Mouse (Mus musculus) right cerebral cortex, postnatal 10 days (tissue): ENCODE measurements around the gene Tnrc6c.

Experiments used
- DNase-seq, 2 experiments: peaks; one replicate each; pipeline ENCODE4 v3.0.0; 2021; ENCODE audit warnings: low spot score in 2 of 2

The Tnrc6c gene

GRCm38 (mm10) chr11:117729341-117729740 lies 75.3 kb downstream of the Tnrc6c start:
- DNase-seq, result no peak

GRCm38 (mm10) chr11:117729798-117730489 lies 75.9 kb downstream of the Tnrc6c start:
- DNase-seq, result no peak

GRCm38 (mm10) chr11:117730490-117730838 lies 76.4 kb downstream of the Tnrc6c start:
- DNase-seq, result no peak

DNA sequence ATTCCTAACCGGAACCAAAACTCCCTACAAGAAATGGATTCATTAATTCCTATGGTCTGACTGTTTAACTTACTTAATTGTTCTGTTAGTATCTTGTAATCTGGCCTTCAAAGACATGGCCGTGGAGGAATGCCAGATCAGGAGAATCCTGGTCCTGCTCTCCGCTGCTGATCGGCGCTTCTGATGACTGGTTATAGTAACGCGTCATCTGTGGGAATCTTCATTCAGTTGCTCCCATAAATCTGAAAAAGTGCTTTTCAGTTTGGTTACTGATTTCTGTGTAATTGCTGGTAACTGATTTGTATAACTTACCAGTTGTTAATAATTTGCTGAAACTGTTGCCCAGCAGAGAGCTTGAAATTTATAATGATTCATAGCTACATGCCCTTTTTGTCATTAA lies 77.4 kb downstream of the Tnrc6c start:
- no peak for DNase-seq

DNA sequence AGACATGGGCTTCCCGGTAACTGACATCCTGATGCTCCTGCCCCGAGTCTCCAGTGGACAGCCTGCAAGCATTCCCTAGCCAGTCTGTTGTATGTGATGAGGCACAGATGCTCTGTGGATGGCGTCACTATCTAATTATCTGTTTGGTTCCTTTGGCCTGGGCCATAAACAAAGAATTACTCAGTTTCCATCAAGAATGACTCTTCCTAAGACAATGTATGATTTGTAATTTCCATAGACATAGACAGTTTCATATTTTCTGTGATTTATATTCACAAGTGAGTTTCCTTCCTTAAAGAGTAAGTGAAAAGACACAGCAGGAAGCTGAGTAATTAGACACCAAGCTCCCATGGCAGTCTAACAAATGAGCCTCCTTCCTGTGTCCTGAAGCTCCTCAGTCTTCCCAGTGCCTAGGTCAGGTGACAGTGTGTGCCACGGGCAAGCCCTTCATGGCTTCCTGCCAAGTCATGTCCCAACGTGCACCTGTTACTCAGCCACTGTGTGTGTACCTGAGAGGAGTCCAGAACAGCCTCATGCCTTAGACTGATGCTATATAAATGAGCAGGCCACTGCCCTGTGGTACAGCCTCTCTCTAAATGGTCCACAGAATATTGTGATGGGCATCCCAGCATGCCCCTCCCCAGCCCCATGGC lies 82.1 kb downstream of the Tnrc6c start:
- DNase-seq, result no peak

GRCm38 (mm10) chr11:117738123-117738522 lies 84.0 kb downstream of the Tnrc6c start:
- no peak for DNase-seq

DNA sequence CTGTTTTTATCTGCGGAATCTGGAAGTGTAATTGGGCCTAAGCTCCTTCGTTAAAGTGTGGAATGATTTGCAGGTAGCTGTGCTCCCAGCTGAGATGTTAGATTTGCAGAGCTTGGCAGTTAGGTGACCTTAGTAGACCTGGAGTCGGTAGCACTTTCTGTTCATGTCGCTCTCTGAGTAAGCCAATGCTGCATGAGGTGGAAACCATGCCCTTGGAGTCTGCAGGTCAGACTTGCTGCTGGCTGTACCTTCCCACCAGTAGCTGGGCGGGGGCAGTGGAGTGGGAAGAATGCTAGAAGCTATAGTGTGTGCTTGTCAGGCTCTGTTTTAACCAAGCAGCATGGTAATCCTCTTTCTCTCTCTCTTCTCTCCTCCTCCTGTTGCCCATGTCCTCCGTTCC lies 87.0 kb downstream of the Tnrc6c start:
- no peak for DNase-seq

- DNase-seq, result no peak
These were observed 88.2 kb downstream of the Tnrc6c start for GRCm38 (mm10) chr11:117742243-117742642.

DNA sequence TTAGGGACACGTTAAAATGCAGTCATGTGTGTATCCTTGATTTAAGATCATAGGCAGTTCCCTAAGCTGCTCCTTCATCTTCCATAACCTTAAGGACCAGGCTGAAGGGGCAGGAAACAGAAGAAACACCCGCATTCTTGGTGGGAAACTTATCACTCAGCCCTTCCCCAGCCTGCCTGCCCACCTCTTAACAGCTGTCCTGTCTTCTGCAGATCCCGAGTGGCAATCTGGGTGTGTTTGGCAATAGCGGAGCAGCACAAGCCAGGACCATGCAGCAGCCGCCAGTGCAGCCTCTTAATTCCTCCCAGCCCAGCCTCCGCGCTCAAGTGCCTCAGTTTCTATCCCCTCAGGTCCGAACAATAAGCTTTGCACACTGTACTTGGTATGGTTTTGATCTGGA lies 88.6 kb downstream of the Tnrc6c start:
- no peak for DNase-seq

DNA sequence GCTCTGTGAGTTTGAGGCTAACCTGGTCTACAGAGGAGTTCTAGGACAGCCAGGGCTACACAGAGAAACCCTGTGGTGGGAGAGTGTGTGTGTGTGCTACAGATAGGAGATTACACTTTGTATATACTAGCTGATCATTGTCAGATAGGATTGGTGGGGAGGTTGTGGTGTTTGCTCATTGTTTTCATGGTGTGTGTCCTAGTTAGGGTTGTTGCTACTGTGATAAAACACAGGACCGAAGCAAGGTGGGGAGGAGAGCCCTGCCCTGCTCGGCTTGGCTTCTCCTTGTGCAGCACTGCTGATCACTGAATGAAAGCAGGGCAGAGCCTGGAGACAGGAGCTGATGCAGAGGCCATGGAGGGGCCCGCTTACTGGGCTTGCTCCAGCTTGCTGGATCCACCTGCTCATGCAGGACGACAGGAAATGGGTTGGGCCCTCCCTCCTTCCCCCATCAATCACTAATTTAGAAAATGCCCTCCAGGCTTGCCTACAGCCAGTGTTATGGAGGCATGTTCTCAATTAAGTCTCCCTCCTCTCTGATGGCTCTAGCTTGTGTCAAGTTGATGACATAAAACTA lies 89.5 kb downstream of the Tnrc6c start:
- no peak for DNase-seq

DNA sequence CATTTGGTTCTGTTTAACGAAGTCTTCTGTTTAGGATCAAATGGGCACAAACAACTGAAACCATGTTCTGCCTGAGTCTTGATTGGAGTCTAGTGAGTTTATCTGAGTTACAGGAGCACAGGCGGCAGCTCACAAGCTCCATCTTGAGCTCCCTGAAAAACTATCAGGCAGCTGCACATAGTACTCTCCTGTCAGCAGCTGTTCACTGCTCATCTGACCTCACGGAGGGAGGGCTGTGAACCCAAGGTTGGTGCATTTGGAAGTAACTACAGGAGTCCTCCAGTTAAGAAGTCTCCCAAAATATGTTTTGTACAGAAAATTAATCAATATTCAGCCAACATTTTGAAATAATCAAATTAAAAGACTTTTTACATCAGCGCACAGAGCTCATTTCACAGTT lies 94.5 kb downstream of the Tnrc6c start:
- DNase-seq, result no peak

DNA sequence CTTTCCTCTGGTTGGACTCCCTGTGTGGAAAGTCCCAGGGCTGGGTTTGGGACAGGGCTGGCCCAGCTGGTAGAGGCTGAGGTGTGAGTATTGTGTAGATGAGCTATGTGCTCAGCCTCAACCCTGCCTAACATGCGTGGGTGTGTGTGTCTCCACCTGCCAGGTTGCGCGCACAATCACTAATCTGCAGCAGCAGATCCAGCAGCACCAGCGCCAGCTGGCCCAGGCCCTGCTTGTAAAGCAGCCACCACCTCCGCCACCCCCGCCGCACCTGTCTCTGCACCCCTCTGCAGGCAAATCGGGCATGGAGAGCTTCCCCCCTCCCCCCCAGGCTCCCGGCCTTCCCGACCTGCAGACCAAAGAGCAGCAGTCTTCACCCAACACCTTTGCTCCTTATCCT lies 95.3 kb downstream of the Tnrc6c start:
- no peak for DNase-seq

DNA sequence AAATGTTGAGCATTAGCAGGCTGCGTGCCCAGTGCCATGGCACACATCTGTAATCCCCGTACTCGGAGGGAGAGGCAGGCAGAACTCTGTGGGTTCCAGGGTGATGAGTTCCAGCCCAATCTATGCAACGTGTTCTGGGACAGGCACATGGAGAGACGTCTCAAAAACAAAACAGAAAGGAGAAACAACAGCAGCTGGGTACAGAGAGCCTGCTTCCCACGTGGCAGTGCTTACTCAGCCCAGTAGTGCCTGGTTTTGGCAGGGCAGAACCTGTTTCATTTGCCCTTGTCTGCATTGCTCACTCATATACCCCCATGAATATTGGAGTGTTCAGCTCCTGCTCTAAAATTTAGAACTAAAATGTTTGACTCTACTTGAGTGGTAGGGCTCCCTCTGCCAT lies 97.5 kb downstream of the Tnrc6c start:
- no peak for DNase-seq

DNA sequence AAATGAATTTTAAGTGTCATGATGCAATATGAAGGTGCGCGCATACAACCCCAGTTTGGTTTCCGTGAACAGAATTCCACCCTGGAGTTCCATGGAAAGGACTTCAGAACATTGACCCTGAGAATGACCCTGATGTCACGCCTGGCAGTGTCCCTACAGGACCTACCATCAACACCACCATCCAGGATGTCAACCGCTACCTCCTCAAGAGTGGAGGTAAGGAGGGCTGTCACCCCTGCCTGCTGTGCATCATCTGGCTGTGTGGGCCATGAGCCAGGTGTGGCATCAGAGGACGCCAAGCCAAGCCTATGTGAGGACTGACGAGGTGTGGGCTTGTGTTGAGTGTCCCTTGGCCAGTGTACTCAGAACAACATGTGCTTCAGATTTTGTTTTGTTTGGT lies 101.8 kb downstream of the Tnrc6c start:
- no peak for DNase-seq

GRCm38 (mm10) chr11:117759267-117759666 lies 105.2 kb downstream of the Tnrc6c start:
- DNase-seq, result no peak

DNA sequence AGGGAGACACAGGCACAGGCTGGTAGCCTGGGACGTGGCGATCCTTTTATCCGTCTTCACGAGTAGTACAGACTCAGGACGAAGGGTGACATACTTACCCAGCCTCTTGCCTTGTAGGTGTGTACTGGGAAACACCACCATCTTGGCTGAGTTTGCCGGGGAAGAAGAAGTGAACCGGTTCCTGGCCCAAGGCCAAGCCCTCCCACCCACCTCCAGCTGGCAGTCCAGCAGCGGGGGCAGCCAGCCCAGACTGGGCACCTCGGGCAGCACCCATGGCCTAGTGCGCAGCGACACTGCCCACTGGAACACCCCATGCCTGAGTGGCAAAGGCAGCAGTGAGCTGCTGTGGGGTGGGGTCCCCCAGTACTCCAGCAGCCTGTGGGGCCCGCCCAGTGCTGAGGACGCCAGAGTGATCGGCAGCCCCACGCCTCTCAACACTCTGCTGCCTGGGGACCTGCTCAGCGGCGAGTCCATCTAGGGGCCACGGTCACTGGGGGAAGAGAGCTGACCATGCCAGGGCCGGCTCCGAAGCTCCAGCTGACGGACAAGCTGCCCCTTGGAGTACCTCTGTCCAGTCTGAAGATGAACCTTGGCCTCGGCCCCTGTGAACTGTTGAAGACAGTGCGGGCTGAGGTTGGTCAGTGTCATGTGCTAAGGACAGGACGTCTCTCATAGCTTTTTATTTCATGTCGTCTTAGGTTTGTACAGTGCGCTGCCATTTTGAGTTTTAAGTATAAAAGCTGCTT lies 106.5 kb downstream of the Tnrc6c start:
- DNase-seq, result no peak

- DNase-seq, result no peak
These were observed 107.7 kb downstream of the Tnrc6c start for GRCm38 (mm10) chr11:117761801-117762200.

DNA sequence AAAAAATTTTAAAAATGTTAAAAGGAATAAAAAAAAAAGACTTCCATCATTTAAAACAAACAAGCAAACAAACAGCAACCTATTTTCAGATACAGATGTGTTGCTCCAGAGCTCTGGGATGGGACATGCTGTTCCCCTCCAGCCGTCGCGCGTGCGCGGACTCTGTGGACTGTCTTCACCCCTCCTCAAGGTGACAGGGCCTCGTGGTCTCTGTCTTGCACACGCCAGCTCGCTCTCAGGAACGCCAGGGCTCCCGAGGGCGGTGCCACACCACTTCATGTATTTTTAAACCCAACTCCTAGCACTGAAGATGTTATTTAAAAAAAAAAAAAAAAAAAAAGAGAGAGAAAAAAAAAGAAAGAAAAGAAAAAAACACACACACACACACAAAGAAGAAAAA lies 108.2 kb downstream of the Tnrc6c start:
- DNase-seq, result no peak

DNA sequence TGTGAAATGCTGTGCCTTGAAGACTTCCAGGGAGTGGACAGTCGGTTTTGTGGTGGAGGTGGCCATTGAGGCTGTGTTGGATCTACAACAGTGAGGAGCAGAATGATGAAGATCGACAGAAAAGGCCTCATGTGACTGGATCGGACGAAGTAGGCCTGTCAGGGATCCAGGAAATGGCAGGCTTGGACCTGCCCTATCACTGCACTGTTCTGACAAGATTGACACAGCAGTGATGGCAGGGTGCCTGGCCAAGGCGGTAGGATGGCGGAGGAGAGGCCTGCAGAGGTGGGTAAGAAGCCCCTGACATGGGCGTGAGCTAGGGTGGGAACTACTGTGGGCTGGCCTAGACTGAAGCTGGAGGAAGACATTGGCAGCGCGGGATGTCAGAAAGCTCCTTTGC lies 110.2 kb downstream of the Tnrc6c start:
- DNase-seq, result no peak

- no peak for DNase-seq
These were observed 111.3 kb downstream of the Tnrc6c start for GRCm38 (mm10) chr11:117765361-117765760.

- DNase-seq, result no peak
These were observed 112.2 kb downstream of the Tnrc6c start for GRCm38 (mm10) chr11:117766275-117766674.
